Mouse (Mus musculus): ENCODE results near the gene Mt1. TPM values are rescaled to one million over a fixed set of nuclear protein-coding genes. Genes with fewer than 3 reads are reported as not detected.

The Mt1 gene
- polyA plus RNA-seq, 1 experiment from 2014 or later: 858 TPM

DNA sequence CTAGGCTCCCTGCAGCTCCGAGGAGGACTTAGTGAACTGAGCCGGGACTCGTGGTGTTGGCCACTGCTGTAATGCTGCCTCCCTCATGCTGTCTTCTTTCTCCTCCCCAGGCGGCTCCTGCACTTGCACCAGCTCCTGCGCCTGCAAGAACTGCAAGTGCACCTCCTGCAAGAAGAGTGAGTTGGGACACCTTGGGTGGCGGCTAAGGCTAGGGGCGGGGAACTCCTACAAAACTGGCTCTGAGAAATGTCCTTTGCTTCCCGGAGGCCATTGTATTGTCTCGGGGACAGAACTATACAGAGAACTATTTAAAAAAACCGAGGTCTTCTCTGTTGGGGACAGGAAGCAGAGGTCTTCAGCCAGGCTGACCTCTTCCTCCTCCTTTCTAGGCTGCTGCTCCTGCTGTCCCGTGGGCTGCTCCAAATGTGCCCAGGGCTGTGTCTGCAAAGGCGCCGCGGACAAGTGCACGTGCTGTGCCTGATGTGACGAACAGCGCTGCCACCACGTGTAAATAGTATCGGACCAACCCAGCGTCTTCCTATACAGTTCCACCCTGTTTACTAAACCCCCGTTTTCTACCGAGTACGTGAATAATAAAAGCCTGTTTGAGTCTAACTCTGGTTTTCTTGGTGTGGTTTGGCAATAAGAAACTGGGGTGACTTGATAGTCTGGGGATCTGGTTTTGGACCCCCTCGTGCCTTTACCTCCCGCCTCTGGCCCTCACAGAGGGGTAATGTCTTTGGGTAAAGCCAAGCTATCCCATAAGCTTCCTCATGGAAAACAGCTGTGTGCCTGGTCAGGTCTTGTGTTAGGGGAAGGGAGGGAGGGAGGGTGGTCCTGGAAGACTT is 1.1 kb downstream of the Mt1 start:
- Histone ChIP-seq H3K27ac (ENCODE audit: low read length) (peak overlapping the region; percentile 81), H3K36me3 (ENCODE audit: insufficient read depth, low read length) (no peaks in the 10 kb centered on the region), H3K27me3 (replicated peaks; ENCODE audit: insufficient read depth, low read length) (0 out of 2 replicates have a peak, but pooled peaks cover 10% of the 10 kb centered on the region), H3K9me3 (ENCODE audit: low read length) (no peaks in the 10 kb centered on the region), H3K4me3 (ENCODE audit: low read depth, low read length) (peak overlapping the region; percentile 53), H3K9ac (replicated peaks; ENCODE audit: low read depth) (peak overlapping the region; percentile 43), H3K4me1 (ENCODE audit: insufficient read depth, low read depth, low read length) (peaks cover 13% of the 10 kb centered on the region), H3K4me2 (replicated peaks; ENCODE audit: low read depth, low read length) (peak overlapping the region; percentile 61)
- DNase-seq (ENCODE audit: low spot score): no peak
- TF ChIP-seq EP300 (IDR thresholded peaks at IDR 0.05) (no peak), CTCF (IDR thresholded peaks at IDR 0.05) (no peak)
- 6% methylated on average over 25 of the region's 25 CpGs for WGBS
- ATAC-seq: no peak

GRCm38 (mm10) chr8:94180561-94180908 is 1.7 kb downstream of the Mt1 start:
- H3K9ac ChIP-seq (replicated peaks; ENCODE audit: low read depth): no peak overlapping the region
- no peak for DNase-seq (ENCODE audit: low spot score)
- H3K4me3 ChIP-seq (ENCODE audit: low read depth, low read length): peak overlapping the region; percentile 53
- TF ChIP-seq EP300 (IDR thresholded peaks at IDR 0.05) (no peak), CTCF (IDR thresholded peaks at IDR 0.05) (no peak)
- no peaks in the 10 kb centered on the region for H3K9me3 ChIP-seq (ENCODE audit: low read length)
- H3K27me3 ChIP-seq (replicated peaks; ENCODE audit: insufficient read depth, low read length): 0 out of 2 replicates have a peak, but pooled peaks cover 10% of the 10 kb centered on the region
- no peaks in the 10 kb centered on the region for H3K36me3 ChIP-seq (ENCODE audit: insufficient read depth, low read length)
- 100% methylated on average over 1 of the region's 1 CpGs for WGBS
- H3K27ac ChIP-seq (ENCODE audit: low read length): no peak overlapping the region
- no peak for ATAC-seq
- H3K4me1 ChIP-seq (ENCODE audit: insufficient read depth, low read depth, low read length): peaks cover 13% of the 10 kb centered on the region
- H3K4me2 ChIP-seq (replicated peaks; ENCODE audit: low read depth, low read length): peak overlapping the region; percentile 61

GRCm38 (mm10) chr8:94182055-94182929 is 3.4 kb downstream of the Mt1 start:
- H3K4me3 ChIP-seq (ENCODE audit: low read depth, low read length): peak overlapping the region; percentile 27; the same call in 1 of the 2 replicates
- no peak overlapping the region for H3K9ac ChIP-seq (replicated peaks; ENCODE audit: low read depth)
- 0 out of 2 replicates have a peak, but pooled peaks cover 10% of the 10 kb centered on the region for H3K27me3 ChIP-seq (replicated peaks; ENCODE audit: insufficient read depth, low read length)
- H3K36me3 ChIP-seq (ENCODE audit: insufficient read depth, low read length): no peaks in the 10 kb centered on the region
- no peak for TF ChIP-seq EP300 (IDR thresholded peaks at IDR 0.05)
- TF ChIP-seq CTCF (IDR thresholded peaks at IDR 0.05): no peak
- DNase-seq (ENCODE audit: low spot score) (peak; percentile 23), ATAC-seq (no peak)
- WGBS: 59% methylated on average over 13 of the region's 13 CpGs
- H3K27ac ChIP-seq (ENCODE audit: low read length): peak overlapping the region; percentile 81
- H3K4me1 ChIP-seq (ENCODE audit: insufficient read depth, low read depth, low read length): peaks cover 21% of the 10 kb centered on the region
- H3K4me2 ChIP-seq (replicated peaks; ENCODE audit: low read depth, low read length): peak overlapping the region; percentile 52
- H3K9me3 ChIP-seq (ENCODE audit: low read length): no peaks in the 10 kb centered on the region

DNA sequence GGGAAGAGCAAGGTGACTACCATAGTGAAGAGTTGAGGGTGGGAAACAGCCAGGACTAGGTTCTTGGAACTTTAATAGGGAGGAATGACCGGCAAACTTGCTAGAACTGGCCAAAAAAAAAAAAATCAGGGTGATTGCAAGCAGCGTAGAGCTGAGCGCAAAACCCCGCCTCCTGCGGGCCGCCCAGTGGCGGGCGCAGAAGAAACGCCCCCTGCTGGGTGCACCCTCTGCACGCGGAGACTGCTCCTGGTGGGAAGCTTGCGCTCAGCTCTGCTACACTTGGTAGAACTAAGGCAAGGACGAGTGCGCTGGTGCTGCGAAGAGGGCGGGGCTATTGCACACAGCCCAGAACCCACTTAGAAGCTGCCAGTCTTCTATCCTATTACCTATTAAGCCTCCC is 4.2 kb downstream of the Mt1 start:
- ATAC-seq: peak; percentile 66
- peak; percentile 96 for DNase-seq (ENCODE audit: low spot score)

DNA sequence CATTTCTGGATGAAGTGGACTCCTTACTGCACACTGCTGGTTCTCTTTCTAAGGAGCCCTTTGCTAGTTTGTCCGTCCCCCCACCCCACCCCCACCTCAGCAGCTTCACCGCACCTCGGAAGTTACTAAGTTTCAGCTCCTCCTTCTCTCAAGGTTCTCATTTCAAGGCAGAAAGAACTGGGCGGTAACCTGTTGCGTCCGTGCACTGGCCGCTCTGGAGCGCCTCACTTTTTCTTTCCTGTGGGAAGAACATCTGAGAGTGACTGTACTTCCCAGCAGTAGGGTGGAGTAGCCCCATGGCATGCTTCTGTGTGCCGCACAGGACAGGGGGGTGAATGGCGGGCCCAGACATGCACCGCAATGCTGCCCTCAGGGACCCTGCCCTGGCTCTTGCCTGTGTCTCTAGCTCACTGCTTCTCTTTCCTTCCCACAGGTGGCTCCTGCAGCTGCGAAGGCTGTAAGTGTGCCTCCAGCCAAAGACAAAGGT is 5.5 kb downstream of the Mt1 start:
- peak; percentile 42 for ATAC-seq
- peak overlapping the region; percentile 88 for H3K27ac ChIP-seq (ENCODE audit: low read length)
- H3K9ac ChIP-seq (replicated peaks; ENCODE audit: low read depth): no peak overlapping the region
- 22% methylated on average over 12 of the region's 12 CpGs for WGBS
- H3K9me3 ChIP-seq (ENCODE audit: low read length): no peaks in the 10 kb centered on the region
- 0 out of 2 replicates have a peak, but pooled peaks cover 5% of the 10 kb centered on the region for H3K27me3 ChIP-seq (replicated peaks; ENCODE audit: insufficient read depth, low read length)
- no peak overlapping the region for H3K4me3 ChIP-seq (ENCODE audit: low read depth, low read length)
- 0 out of 2 replicates have a peak overlapping the region, but pooled peaks have one; percentile 8 for H3K4me2 ChIP-seq (replicated peaks; ENCODE audit: low read depth, low read length)
- DNase-seq (ENCODE audit: low spot score): peak; percentile 76
- peaks cover 22% of the 10 kb centered on the region for H3K4me1 ChIP-seq (ENCODE audit: insufficient read depth, low read depth, low read length)
- TF ChIP-seq EP300 (IDR thresholded peaks at IDR 0.05) (no peak), CTCF (IDR thresholded peaks at IDR 0.05) (no peak)
- H3K36me3 ChIP-seq (ENCODE audit: insufficient read depth, low read length): no peaks in the 10 kb centered on the region

More for the DNA sequence above, 4.2 kb downstream of the Mt1 start:
- Histone ChIP-seq H3K4me1 (ENCODE audit: insufficient read depth, low read depth, low read length) (peaks cover 22% of the 10 kb centered on the region), H3K4me2 (replicated peaks; ENCODE audit: low read depth, low read length) (peak overlapping the region; percentile 52), H3K27me3 (replicated peaks; ENCODE audit: insufficient read depth, low read length) (0 out of 2 replicates have a peak, but pooled peaks cover 8% of the 10 kb centered on the region), H3K9ac (replicated peaks; ENCODE audit: low read depth) (no peak overlapping the region), H3K4me3 (ENCODE audit: low read depth, low read length) (peak overlapping the region; percentile 27; the same call in 1 of the 2 replicates), H3K27ac (ENCODE audit: low read length) (peak overlapping the region; percentile 88), H3K36me3 (ENCODE audit: insufficient read depth, low read length) (no peaks in the 10 kb centered on the region), H3K9me3 (ENCODE audit: low read length) (no peaks in the 10 kb centered on the region)
- TF ChIP-seq EP300 (IDR thresholded peaks at IDR 0.05): no peak
- TF ChIP-seq CTCF (IDR thresholded peaks at IDR 0.05): peak; percentile 81
- 4% methylated on average over 16 of the region's 16 CpGs for WGBS

Measured in lung, postnatal 0 days (tissue).